Mouse (Mus musculus): Measurements from ENCODE around the gene BC051665. TPM values are rescaled to one million over a fixed set of nuclear protein-coding genes. Genes with fewer than 3 reads are reported as not detected.

Gene BC051665
- polyA plus RNA-seq, 1 experiment from 2014 or later: not detected

DNA sequence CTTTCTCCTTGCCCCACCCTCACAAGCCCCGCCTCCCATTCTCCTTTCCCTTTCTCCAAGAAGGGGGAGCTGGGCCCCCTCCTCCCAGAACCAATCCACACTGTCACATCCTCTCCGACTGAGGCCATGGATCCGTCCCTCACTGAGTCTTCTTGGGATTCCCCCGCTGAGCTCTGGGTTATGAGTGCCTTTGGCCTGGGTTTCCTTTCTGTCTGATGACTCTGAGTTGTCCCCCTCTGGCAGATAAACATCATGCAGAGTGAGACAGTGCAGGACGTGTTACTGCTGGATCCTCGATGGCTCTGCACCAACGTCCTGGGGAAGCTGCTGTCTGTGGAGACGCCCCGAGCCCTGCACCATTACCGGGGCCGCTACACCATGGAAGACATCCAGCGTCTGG is 25.8 kb downstream of the BC051665 start:
- WGBS: 81% methylated on average over 12 of the region's 12 CpGs
- H3K36me3 ChIP-seq: peaks cover 25% of the 10 kb centered on the region; the same call in 1 of the 2 replicates
- no peaks in the 10 kb centered on the region for H3K9me3 ChIP-seq
- no peak for ATAC-seq (ENCODE audit: borderline replicate concordance, extremely low read depth, low FRiP score, low TSS enrichment)
- no peak overlapping the region for H3K4me3 ChIP-seq
- no peak overlapping the region for H3K4me2 ChIP-seq
- no peak overlapping the region for H3K27ac ChIP-seq
- H3K4me1 ChIP-seq: no peaks in the 10 kb centered on the region
- H3K27me3 ChIP-seq: no peaks in the 10 kb centered on the region
- no peak overlapping the region for H3K9ac ChIP-seq

DNA sequence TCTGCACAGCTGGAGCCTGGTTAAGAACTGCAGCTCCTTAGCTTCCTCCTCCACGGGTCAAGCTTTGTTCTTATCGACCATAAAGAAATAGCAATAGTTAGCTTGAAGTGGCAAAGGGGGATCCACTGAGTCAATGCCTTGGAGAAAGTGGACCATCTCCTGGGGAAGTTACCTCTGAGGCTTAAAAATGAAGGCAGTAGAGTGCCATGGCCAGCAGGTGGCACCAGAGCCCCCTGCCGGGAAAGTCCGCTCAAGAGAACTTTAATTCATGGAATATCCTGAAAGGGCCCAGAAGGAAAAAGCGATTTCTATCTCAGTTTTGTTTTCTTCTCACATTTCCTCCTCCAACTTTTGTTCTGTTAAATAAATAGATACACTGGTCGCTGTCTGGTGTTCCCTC is 27.0 kb downstream of the BC051665 start:
- Histone ChIP-seq H3K9ac (no peak overlapping the region), H3K4me2 (no peak overlapping the region), H3K36me3 (peaks cover 25% of the 10 kb centered on the region; the same call in 1 of the 2 replicates), H3K9me3 (no peaks in the 10 kb centered on the region), H3K4me1 (no peaks in the 10 kb centered on the region), H3K27me3 (no peaks in the 10 kb centered on the region), H3K27ac (no peak overlapping the region), H3K4me3 (no peak overlapping the region)
- ATAC-seq (ENCODE audit: borderline replicate concordance, extremely low read depth, low FRiP score, low TSS enrichment): no peak
- 35% methylated on average over 6 of the region's 6 CpGs for WGBS

DNA sequence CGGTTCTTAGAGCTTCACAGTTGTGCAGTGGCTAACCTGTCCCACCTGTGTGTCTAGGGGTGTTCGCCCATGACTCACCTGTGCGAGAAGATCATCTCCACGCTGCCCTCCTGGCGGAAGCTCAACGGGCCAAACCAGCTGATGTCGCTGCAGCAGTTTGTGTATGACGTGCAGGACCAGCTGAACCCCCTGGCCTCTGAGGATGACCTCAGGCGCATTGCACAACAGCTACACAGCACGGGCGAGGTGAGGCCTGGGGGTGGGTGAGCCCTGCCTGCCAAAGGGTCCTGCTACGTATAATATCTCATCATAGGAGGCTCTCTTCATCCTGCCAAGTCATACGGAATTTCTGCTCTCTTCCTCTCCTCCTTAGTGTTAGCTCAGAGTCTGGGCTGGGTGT is 28.9 kb downstream of the BC051665 start:
- no peak overlapping the region for H3K9ac ChIP-seq
- H3K4me1 ChIP-seq: no peaks in the 10 kb centered on the region
- peaks cover 41% of the 10 kb centered on the region for H3K36me3 ChIP-seq
- no peak for ATAC-seq (ENCODE audit: borderline replicate concordance, extremely low read depth, low FRiP score, low TSS enrichment)
- no peaks in the 10 kb centered on the region for H3K27me3 ChIP-seq
- H3K4me2 ChIP-seq: no peak overlapping the region
- H3K4me3 ChIP-seq: no peak overlapping the region
- H3K27ac ChIP-seq: no peak overlapping the region
- 80% methylated on average over 13 of the region's 13 CpGs for WGBS
- no peaks in the 10 kb centered on the region for H3K9me3 ChIP-seq

DNA sequence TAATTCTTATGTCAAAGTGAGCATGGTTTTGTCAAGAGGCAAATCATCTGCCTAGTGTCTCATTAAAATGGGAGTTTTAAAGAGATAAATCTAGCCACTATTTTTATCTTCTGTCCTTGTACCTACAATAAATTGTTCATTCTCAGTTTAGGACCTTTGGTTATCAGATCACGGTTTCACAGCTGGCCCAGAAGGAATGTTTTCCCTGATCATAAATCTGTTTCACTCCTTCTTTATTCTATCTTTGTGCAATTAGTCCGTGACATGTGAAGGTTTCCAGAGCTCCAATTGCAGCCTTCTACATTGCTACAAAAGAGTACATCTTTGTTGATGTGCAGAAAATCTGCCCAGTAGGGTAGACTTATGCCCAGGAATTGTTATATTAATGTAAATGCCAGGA is 30.9 kb downstream of the BC051665 start:
- no peaks in the 10 kb centered on the region for H3K27me3 ChIP-seq
- peaks cover 37% of the 10 kb centered on the region for H3K36me3 ChIP-seq
- H3K4me2 ChIP-seq: no peak overlapping the region
- no peak overlapping the region for H3K4me3 ChIP-seq
- H3K4me1 ChIP-seq: no peaks in the 10 kb centered on the region
- ATAC-seq (ENCODE audit: borderline replicate concordance, extremely low read depth, low FRiP score, low TSS enrichment): no peak
- no peaks in the 10 kb centered on the region for H3K9me3 ChIP-seq
- 56% methylated on average over 2 of the region's 2 CpGs for WGBS
- no peak overlapping the region for H3K27ac ChIP-seq
- no peak overlapping the region for H3K9ac ChIP-seq

DNA sequence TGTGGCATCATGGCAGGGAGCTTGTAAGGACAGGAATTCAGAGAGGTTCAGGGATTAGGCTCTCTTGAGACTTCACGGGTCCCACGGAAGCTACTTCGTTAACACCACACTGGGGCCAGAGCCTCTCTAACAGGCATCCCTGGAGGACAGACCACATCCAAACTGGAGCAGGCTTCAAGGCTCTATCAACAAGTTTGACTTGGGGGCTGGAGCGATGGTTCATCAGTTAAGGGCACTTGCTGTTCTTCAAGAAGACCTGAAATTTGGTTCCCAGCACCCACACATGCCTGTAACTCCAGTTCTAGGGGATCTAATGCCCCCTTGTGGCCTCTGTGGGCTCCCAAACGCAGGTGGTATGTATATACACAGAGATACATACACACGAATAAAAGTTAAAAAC is 32.9 kb downstream of the BC051665 start:
- H3K36me3 ChIP-seq: peaks cover 51% of the 10 kb centered on the region
- no peak for ATAC-seq (ENCODE audit: borderline replicate concordance, extremely low read depth, low FRiP score, low TSS enrichment)
- WGBS: 95% methylated on average over 6 of the region's 6 CpGs

DNA sequence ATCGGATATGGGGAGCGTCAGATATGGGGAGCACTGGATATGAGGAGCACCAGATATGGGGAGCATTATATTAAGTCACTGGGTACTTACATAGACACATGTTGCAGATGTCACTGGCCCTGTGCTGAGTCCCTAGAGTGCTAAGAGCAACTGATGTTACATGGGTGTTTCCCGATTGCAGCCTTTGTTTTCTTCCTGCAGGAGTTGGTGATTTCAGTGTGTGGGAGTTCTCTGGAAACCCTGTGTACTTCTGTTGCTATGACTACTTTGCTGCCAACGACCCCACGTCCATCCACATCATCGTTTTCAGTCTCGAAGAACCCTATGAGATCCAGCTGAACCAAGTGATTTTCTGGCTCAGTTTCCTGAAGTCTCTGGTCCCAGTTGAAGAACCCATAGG is 35.2 kb downstream of the BC051665 start:
- Histone ChIP-seq H3K27ac (no peak overlapping the region), H3K27me3 (no peaks in the 10 kb centered on the region), H3K4me1 (no peaks in the 10 kb centered on the region), H3K9me3 (no peaks in the 10 kb centered on the region), H3K4me3 (no peak overlapping the region), H3K36me3 (peaks cover 45% of the 10 kb centered on the region), H3K9ac (no peak overlapping the region), H3K4me2 (no peak overlapping the region)
- 91% methylated on average over 7 of the region's 7 CpGs for WGBS
- no peak for ATAC-seq (ENCODE audit: borderline replicate concordance, extremely low read depth, low FRiP score, low TSS enrichment)

More for the DNA sequence above, 32.9 kb downstream of the BC051665 start:
- H3K4me1 ChIP-seq: no peaks in the 10 kb centered on the region
- no peaks in the 10 kb centered on the region for H3K9me3 ChIP-seq
- H3K4me3 ChIP-seq: no peak overlapping the region
- H3K9ac ChIP-seq: no peak overlapping the region
- no peak overlapping the region for H3K4me2 ChIP-seq
- no peak overlapping the region for H3K27ac ChIP-seq
- H3K27me3 ChIP-seq: no peaks in the 10 kb centered on the region

DNA sequence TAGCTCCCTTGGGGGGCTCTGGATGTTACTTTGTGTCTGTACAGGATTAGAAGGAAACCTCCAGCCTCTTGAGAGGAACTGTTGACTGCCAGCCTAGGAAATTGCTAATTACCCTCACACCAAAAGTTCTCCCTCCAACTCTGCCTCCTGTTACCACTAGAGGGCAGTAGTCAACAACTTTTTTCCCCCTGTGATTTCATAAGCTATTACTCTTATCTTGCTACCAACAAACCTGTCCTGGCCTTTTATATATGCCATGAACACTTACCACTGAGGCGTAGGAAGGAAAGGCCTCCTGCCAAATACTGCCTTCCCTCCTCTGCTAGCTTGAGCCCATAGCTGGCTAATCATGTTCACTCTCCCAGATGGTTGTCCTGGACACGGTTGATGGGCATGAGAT is 37.6 kb downstream of the BC051665 start:
- H3K4me3 ChIP-seq: no peak overlapping the region
- no peak for ATAC-seq (ENCODE audit: borderline replicate concordance, extremely low read depth, low FRiP score, low TSS enrichment)
- H3K36me3 ChIP-seq: peaks cover 41% of the 10 kb centered on the region
- H3K27me3 ChIP-seq: no peaks in the 10 kb centered on the region
- H3K4me1 ChIP-seq: no peaks in the 10 kb centered on the region
- H3K9me3 ChIP-seq: no peaks in the 10 kb centered on the region
- no peak overlapping the region for H3K4me2 ChIP-seq
- H3K27ac ChIP-seq: no peak overlapping the region
- WGBS: 82% methylated on average over 2 of the region's 2 CpGs
- H3K9ac ChIP-seq: no peak overlapping the region

DNA sequence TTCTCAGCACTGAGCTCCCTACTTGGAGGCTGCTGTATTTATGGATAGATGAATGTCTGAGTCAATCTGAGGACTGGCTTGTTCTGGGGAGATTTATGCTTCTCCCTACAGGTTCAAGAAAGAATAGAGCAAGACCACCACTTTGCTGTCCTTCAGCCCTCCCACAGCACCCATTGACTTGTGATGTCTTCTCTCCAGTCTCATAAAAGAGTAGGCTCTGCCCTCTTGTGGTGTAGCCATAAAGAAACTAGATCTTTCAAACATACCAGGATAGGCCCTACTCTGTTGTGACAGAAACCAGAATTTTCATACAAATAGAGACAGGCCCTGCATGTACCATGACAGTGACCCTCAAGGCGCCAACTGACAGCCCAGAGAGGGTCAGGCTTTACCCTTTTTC is 39.0 kb downstream of the BC051665 start:
- Histone ChIP-seq H3K36me3 (peaks cover 28% of the 10 kb centered on the region; the same call in 1 of the 2 replicates), H3K4me2 (no peak overlapping the region), H3K4me3 (no peak overlapping the region), H3K9ac (no peak overlapping the region), H3K4me1 (no peaks in the 10 kb centered on the region), H3K27ac (no peak overlapping the region), H3K9me3 (no peaks in the 10 kb centered on the region), H3K27me3 (no peaks in the 10 kb centered on the region)
- ATAC-seq (ENCODE audit: borderline replicate concordance, extremely low read depth, low FRiP score, low TSS enrichment): no peak
- WGBS: 92% methylated on average over 1 of the region's 1 CpGs

DNA sequence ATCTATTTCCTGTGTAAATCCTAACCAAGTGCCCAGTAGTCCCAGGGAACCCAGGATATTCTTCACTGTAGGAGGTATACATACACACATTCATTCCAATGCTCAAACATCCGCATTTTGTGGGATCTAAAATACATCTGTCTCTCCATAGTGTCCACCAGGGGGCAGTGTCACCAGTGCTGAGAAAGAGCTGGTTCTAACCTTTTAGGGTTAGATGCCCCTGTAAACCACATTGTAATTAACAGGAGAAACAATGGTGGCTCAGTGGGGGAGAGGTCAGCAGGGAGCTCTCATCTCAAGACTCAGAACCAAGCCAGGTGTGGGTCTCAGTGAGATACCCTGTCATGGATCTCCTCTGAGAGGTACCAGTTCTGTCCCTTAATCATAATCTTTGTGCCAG is 39.9 kb downstream of the BC051665 start:
- Histone ChIP-seq H3K27ac (no peak overlapping the region), H3K9ac (no peak overlapping the region), H3K36me3 (peaks cover 25% of the 10 kb centered on the region; the same call in 1 of the 2 replicates), H3K9me3 (no peaks in the 10 kb centered on the region), H3K4me3 (no peak overlapping the region), H3K4me2 (no peak overlapping the region), H3K27me3 (no peaks in the 10 kb centered on the region), H3K4me1 (no peaks in the 10 kb centered on the region)
- WGBS: 21% methylated on average over 1 of the region's 1 CpGs
- no peak for ATAC-seq (ENCODE audit: borderline replicate concordance, extremely low read depth, low FRiP score, low TSS enrichment)

DNA sequence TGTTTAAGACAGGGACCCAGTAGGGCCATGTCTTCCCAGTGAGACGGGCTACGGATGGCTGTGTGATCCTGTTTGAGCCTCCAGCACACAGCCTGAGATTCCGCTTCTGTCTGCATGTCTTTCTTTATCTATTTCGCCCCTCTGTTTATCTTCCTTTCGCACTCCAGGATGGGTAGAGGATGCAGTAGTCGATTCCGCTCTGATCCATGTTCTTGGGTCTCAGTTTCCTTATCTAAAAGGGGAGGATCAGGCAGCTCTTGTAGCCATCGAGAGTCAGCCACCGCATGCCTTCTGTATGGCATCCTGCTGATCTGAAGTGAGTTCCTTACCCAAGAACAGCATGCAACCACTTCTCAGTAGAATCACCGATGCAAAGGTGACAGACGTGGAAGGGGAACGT is 40.8 kb downstream of the BC051665 start:
- Histone ChIP-seq H3K9ac (no peak overlapping the region), H3K4me2 (no peak overlapping the region), H3K27me3 (no peaks in the 10 kb centered on the region), H3K4me3 (no peak overlapping the region), H3K36me3 (peaks cover 21% of the 10 kb centered on the region; the same call in 1 of the 2 replicates), H3K9me3 (no peaks in the 10 kb centered on the region), H3K27ac (no peak overlapping the region), H3K4me1 (no peaks in the 10 kb centered on the region)
- no peak for ATAC-seq (ENCODE audit: borderline replicate concordance, extremely low read depth, low FRiP score, low TSS enrichment)
- WGBS: 80% methylated on average over 12 of the region's 12 CpGs

DNA sequence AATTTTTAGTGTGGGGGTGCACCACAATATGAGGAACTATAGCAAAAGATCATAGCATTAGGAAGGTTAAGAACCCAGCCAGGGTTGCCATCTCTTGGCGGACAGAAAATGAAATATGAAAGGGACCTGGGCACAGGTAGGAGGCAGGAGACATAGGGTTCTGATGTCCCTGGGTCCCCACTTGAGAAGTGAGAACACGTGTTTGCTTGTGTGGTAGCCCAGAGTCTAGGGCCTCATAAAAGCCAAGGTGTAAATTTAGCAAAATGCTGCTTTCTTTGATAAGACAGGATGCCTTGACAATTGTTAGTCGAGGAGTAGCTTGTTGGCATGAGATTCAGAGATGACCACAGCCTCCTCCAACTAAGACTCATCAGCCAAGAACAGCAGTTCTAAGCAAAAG is 41.4 kb downstream of the BC051665 start:
- no peaks in the 10 kb centered on the region for H3K4me1 ChIP-seq
- no peak overlapping the region for H3K27ac ChIP-seq
- no peaks in the 10 kb centered on the region for H3K9me3 ChIP-seq
- no peak overlapping the region for H3K9ac ChIP-seq
- H3K27me3 ChIP-seq: no peaks in the 10 kb centered on the region
- ATAC-seq (ENCODE audit: borderline replicate concordance, extremely low read depth, low FRiP score, low TSS enrichment): no peak
- no peak overlapping the region for H3K4me2 ChIP-seq
- WGBS: 82% methylated on average over 3 of the region's 3 CpGs
- no peak overlapping the region for H3K4me3 ChIP-seq
- H3K36me3 ChIP-seq: peaks cover 16% of the 10 kb centered on the region; the same call in 1 of the 2 replicates

DNA sequence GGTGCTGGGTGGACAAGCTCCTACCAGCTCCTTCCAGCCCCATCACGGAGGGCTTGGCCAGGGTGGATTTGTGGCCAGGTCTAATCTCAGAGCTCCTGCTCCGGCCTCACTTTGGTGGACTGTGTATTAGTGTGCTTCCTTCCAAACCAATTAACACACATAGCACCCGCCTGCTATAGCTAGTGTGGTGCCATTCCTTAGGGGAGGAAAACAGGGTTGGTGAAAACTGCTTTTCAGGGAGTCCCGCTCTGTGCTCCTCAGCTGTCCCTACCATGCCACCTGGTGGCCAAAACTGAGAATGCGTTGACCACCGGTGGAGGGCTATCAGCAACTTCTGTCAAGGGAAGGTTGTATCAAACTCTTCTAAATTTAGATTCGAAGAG is 42.1 kb downstream of the BC051665 start:
- Histone ChIP-seq H3K9me3 (no peaks in the 10 kb centered on the region), H3K4me3 (no peak overlapping the region), H3K4me2 (no peak overlapping the region), H3K27ac (no peak overlapping the region), H3K36me3 (peaks cover 9% of the 10 kb centered on the region; the same call in 1 of the 2 replicates), H3K4me1 (no peaks in the 10 kb centered on the region), H3K9ac (no peak overlapping the region), H3K27me3 (no peaks in the 10 kb centered on the region)
- WGBS: 27% methylated on average over 7 of the region's 7 CpGs
- ATAC-seq (ENCODE audit: borderline replicate concordance, extremely low read depth, low FRiP score, low TSS enrichment): no peak; the same call in 1 of the 2 replicates
